Mouse (Mus musculus): ENCODE measurements at regions not wholly inside any gene's neighbourhood (a gene's known extent, or its start where the extent isn't known, plus 50 kb on each side); places are given as distances from the start of the nearest gene placed in this dataset.

- Histone ChIP-seq H3K36me3 (ENCODE audit: control insufficient read depth, insufficient read depth, low read length) (no peaks in the 10 kb centered on the region), H3K9me3 (ENCODE audit: control insufficient read depth, low read length) (no peaks in the 10 kb centered on the region), H3K4me2 (ENCODE audit: low read depth, low read length) (no peak overlapping the region), H3K27me3 (replicated peaks; ENCODE audit: control insufficient read depth, insufficient read depth, low read length) (no peaks in the 10 kb centered on the region), H3K4me3 (ENCODE audit: low read depth, low read length) (no peak overlapping the region), H3K9ac (ENCODE audit: low read depth, low read length) (no peak overlapping the region), H3K4me1 (ENCODE audit: control insufficient read depth, insufficient read depth, low read length) (no peaks in the 10 kb centered on the region), H3K27ac (replicated peaks; ENCODE audit: low read depth, low read length) (no peak overlapping the region)
- no peak for ATAC-seq (ENCODE audit: low read depth)
- 63% methylated on average over 7 of the region's 7 CpGs for WGBS
- DNase-seq (ENCODE audit: low spot score), result no peak
Measured at GRCm38 (mm10) chr1:184559543-184559942, 172.9 kb downstream of the Hlx start.

GRCm38 (mm10) chr1:184553791-184554190, 178.6 kb downstream of the Hlx start:
- H3K36me3 ChIP-seq (ENCODE audit: control insufficient read depth, insufficient read depth, low read length), result no peaks in the 10 kb centered on the region
- no peak overlapping the region for H3K4me3 ChIP-seq (ENCODE audit: low read depth, low read length)
- H3K9me3 ChIP-seq (ENCODE audit: control insufficient read depth, low read length), result no peaks in the 10 kb centered on the region
- H3K27me3 ChIP-seq (replicated peaks; ENCODE audit: control insufficient read depth, insufficient read depth, low read length), result no peaks in the 10 kb centered on the region; the same call in 1 of the 2 replicates
- no peak for ATAC-seq (ENCODE audit: low read depth)
- H3K27ac ChIP-seq (replicated peaks; ENCODE audit: low read depth, low read length), result no peak overlapping the region
- no peaks in the 10 kb centered on the region for H3K4me1 ChIP-seq (ENCODE audit: control insufficient read depth, insufficient read depth, low read length)
- no peak overlapping the region for H3K9ac ChIP-seq (ENCODE audit: low read depth, low read length)
- no peak overlapping the region for H3K4me2 ChIP-seq (ENCODE audit: low read depth, low read length)
- no peak for DNase-seq (ENCODE audit: low spot score)

- 78% methylated on average over 2 of the region's 2 CpGs for WGBS
- DNase-seq (ENCODE audit: low spot score) (no peak), ATAC-seq (ENCODE audit: low read depth) (no peak)
Measured at GRCm38 (mm10) chr1:184550491-184550890, 181.9 kb downstream of the Hlx start.

GRCm38 (mm10) chr1:184547650-184548235, 184.7 kb downstream of the Hlx start:
- DNase-seq (ENCODE audit: low spot score), result no peak
- H3K27me3 ChIP-seq (replicated peaks; ENCODE audit: control insufficient read depth, insufficient read depth, low read length), result no peaks in the 10 kb centered on the region; the same call in 1 of the 2 replicates
- no peak overlapping the region for H3K9ac ChIP-seq (ENCODE audit: low read depth, low read length)
- H3K4me3 ChIP-seq (ENCODE audit: low read depth, low read length), result no peak overlapping the region
- 83% methylated on average over 15 of the region's 15 CpGs for WGBS
- no peaks in the 10 kb centered on the region for H3K9me3 ChIP-seq (ENCODE audit: control insufficient read depth, low read length)
- H3K27ac ChIP-seq (replicated peaks; ENCODE audit: low read depth, low read length), result no peak overlapping the region
- H3K36me3 ChIP-seq (ENCODE audit: control insufficient read depth, insufficient read depth, low read length), result no peaks in the 10 kb centered on the region
- no peak overlapping the region for H3K4me2 ChIP-seq (ENCODE audit: low read depth, low read length)
- no peak for ATAC-seq (ENCODE audit: low read depth)
- H3K4me1 ChIP-seq (ENCODE audit: control insufficient read depth, insufficient read depth, low read length), result no peaks in the 10 kb centered on the region

More at GRCm38 (mm10) chr1:184550491-184550890, 181.9 kb downstream of the Hlx start:
- Histone ChIP-seq H3K4me1 (ENCODE audit: control insufficient read depth, insufficient read depth, low read length) (no peaks in the 10 kb centered on the region), H3K27ac (replicated peaks; ENCODE audit: low read depth, low read length) (no peak overlapping the region), H3K27me3 (replicated peaks; ENCODE audit: control insufficient read depth, insufficient read depth, low read length) (no peaks in the 10 kb centered on the region; the same call in 1 of the 2 replicates), H3K9ac (ENCODE audit: low read depth, low read length) (no peak overlapping the region), H3K4me3 (ENCODE audit: low read depth, low read length) (no peak overlapping the region), H3K36me3 (ENCODE audit: control insufficient read depth, insufficient read depth, low read length) (no peaks in the 10 kb centered on the region), H3K9me3 (ENCODE audit: control insufficient read depth, low read length) (no peaks in the 10 kb centered on the region), H3K4me2 (ENCODE audit: low read depth, low read length) (no peak overlapping the region)

GRCm38 (mm10) chr1:184546140-184546661, 186.2 kb downstream of the Hlx start:
- Histone ChIP-seq H3K27me3 (replicated peaks; ENCODE audit: control insufficient read depth, insufficient read depth, low read length) (no peaks in the 10 kb centered on the region; the same call in 1 of the 2 replicates), H3K4me1 (ENCODE audit: control insufficient read depth, insufficient read depth, low read length) (no peaks in the 10 kb centered on the region), H3K36me3 (ENCODE audit: control insufficient read depth, insufficient read depth, low read length) (no peaks in the 10 kb centered on the region), H3K27ac (replicated peaks; ENCODE audit: low read depth, low read length) (no peak overlapping the region), H3K9ac (ENCODE audit: low read depth, low read length) (no peak overlapping the region), H3K4me2 (ENCODE audit: low read depth, low read length) (no peak overlapping the region), H3K4me3 (ENCODE audit: low read depth, low read length) (no peak overlapping the region), H3K9me3 (ENCODE audit: control insufficient read depth, low read length) (no peaks in the 10 kb centered on the region)
- ATAC-seq (ENCODE audit: low read depth), result no peak
- WGBS, result 89% methylated on average over 5 of the region's 5 CpGs
- no peak for DNase-seq (ENCODE audit: low spot score)

- Histone ChIP-seq H3K9ac (ENCODE audit: low read depth, low read length) (no peak overlapping the region), H3K4me2 (ENCODE audit: low read depth, low read length) (no peak overlapping the region), H3K27me3 (replicated peaks; ENCODE audit: control insufficient read depth, insufficient read depth, low read length) (no peaks in the 10 kb centered on the region), H3K4me3 (ENCODE audit: low read depth, low read length) (no peak overlapping the region), H3K9me3 (ENCODE audit: control insufficient read depth, low read length) (no peaks in the 10 kb centered on the region), H3K27ac (replicated peaks; ENCODE audit: low read depth, low read length) (no peak overlapping the region), H3K36me3 (ENCODE audit: control insufficient read depth, insufficient read depth, low read length) (no peaks in the 10 kb centered on the region), H3K4me1 (ENCODE audit: control insufficient read depth, insufficient read depth, low read length) (no peaks in the 10 kb centered on the region)
- ATAC-seq (ENCODE audit: low read depth) (no peak), DNase-seq (ENCODE audit: low spot score) (no peak)
- WGBS, result 42% methylated on average over 4 of the region's 4 CpGs
Measured at GRCm38 (mm10) chr1:184545111-184545510, 187.3 kb downstream of the Hlx start.

- no peaks in the 10 kb centered on the region for H3K36me3 ChIP-seq (ENCODE audit: control insufficient read depth, insufficient read depth, low read length)
- no peak for ATAC-seq (ENCODE audit: low read depth)
- no peaks in the 10 kb centered on the region for H3K9me3 ChIP-seq (ENCODE audit: control insufficient read depth, low read length)
- no peak overlapping the region for H3K4me3 ChIP-seq (ENCODE audit: low read depth, low read length)
- no peak for DNase-seq (ENCODE audit: low spot score)
- H3K9ac ChIP-seq (ENCODE audit: low read depth, low read length), result no peak overlapping the region
- no peak overlapping the region for H3K27ac ChIP-seq (replicated peaks; ENCODE audit: low read depth, low read length)
- H3K4me2 ChIP-seq (ENCODE audit: low read depth, low read length), result no peak overlapping the region
- 87% methylated on average over 11 of the region's 11 CpGs for WGBS
- no peaks in the 10 kb centered on the region for H3K27me3 ChIP-seq (replicated peaks; ENCODE audit: control insufficient read depth, insufficient read depth, low read length)
- H3K4me1 ChIP-seq (ENCODE audit: control insufficient read depth, insufficient read depth, low read length), result no peaks in the 10 kb centered on the region
Measured at GRCm38 (mm10) chr1:184542321-184543115, 189.9 kb downstream of the Hlx start.

GRCm38 (mm10) chr1:184539818-184540217, 192.6 kb downstream of the Hlx start:
- no peaks in the 10 kb centered on the region for H3K4me1 ChIP-seq (ENCODE audit: control insufficient read depth, insufficient read depth, low read length)
- no peaks in the 10 kb centered on the region for H3K27me3 ChIP-seq (replicated peaks; ENCODE audit: control insufficient read depth, insufficient read depth, low read length)
- 50% methylated on average over 7 of the region's 7 CpGs for WGBS
- peak; percentile 39 for DNase-seq (ENCODE audit: low spot score)
- H3K9me3 ChIP-seq (ENCODE audit: control insufficient read depth, low read length), result no peaks in the 10 kb centered on the region
- H3K36me3 ChIP-seq (ENCODE audit: control insufficient read depth, insufficient read depth, low read length), result no peaks in the 10 kb centered on the region
- ATAC-seq (ENCODE audit: low read depth), result no peak
- no peak overlapping the region for H3K4me2 ChIP-seq (ENCODE audit: low read depth, low read length)
- no peak overlapping the region for H3K4me3 ChIP-seq (ENCODE audit: low read depth, low read length)
- H3K9ac ChIP-seq (ENCODE audit: low read depth, low read length), result no peak overlapping the region
- peak overlapping the region; percentile 33; the same call in 1 of the 2 replicates for H3K27ac ChIP-seq (replicated peaks; ENCODE audit: low read depth, low read length)
